Mouse (Mus musculus): Measurements from ENCODE around the gene Mgrn1. TPM values are rescaled to one million over a fixed set of nuclear protein-coding genes. Genes with fewer than 3 reads are reported as not detected.

Mgrn1 gene
- polyA plus RNA-seq, 1 experiment from 2014 or later = 66.9 TPM

DNA sequence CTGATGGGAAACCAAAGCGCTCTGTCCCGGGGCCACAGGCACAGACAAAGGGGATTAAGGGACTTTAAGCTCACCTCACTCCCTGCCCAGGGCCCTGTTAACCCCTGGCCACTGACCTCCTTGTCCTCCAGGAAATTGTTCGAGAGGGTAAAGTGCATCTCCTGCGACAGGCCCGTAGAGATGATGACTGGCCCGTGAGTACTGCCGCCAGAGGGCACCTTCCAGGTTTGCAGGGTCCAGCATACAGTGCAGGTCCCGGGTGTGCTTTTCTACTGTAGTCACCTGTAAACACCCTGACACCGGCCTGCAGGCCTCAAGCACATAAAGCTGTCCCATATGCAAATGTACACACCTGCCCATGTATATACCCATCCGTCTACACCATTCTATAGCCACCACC, 24.7 kb upstream of the Mgrn1 start:
- ATAC-seq (ENCODE audit: low FRiP score) (no peak), DNase-seq (ENCODE audit: low spot score, missing footprints) (peak; percentile 73)
- Histone ChIP-seq H3K9me3 (ENCODE audit: control insufficient read depth, low read length) (no peaks in the 10 kb centered on the region), H3K4me2 (no peak overlapping the region), H3K4me3 (ENCODE audit: low read depth, low read length) (no peak overlapping the region), H3K27ac (ENCODE audit: low read depth, low read length) (no peak overlapping the region), H3K4me1 (ENCODE audit: control insufficient read depth, insufficient read depth, low read length) (no peaks in the 10 kb centered on the region), H3K27me3 (ENCODE audit: control insufficient read depth, insufficient read depth, low read length) (no peaks in the 10 kb centered on the region), H3K9ac (ENCODE audit: low read length) (no peak overlapping the region), H3K36me3 (ENCODE audit: control insufficient read depth, insufficient read depth, low read length) (no peaks in the 10 kb centered on the region)
- WGBS = 52% methylated on average over 10 of the region's 10 CpGs

- no peaks in the 10 kb centered on the region for H3K4me1 ChIP-seq (ENCODE audit: control insufficient read depth, insufficient read depth, low read length)
- no peak overlapping the region for H3K27ac ChIP-seq (ENCODE audit: low read depth, low read length)
- H3K9ac ChIP-seq (ENCODE audit: low read length) = no peak overlapping the region
- no peaks in the 10 kb centered on the region for H3K27me3 ChIP-seq (ENCODE audit: control insufficient read depth, insufficient read depth, low read length)
- DNase-seq (ENCODE audit: low spot score, missing footprints) = peak; percentile 81
- no peaks in the 10 kb centered on the region for H3K36me3 ChIP-seq (ENCODE audit: control insufficient read depth, insufficient read depth, low read length)
- 57% methylated on average over 9 of the region's 9 CpGs for whole genome bisulfite sequencing
- ATAC-seq (ENCODE audit: low FRiP score) = 0 out of 2 replicates have a peak, but pooled peaks have one; percentile 58
- H3K4me2 ChIP-seq = no peak overlapping the region
- H3K4me3 ChIP-seq (ENCODE audit: low read depth, low read length) = no peak overlapping the region
- H3K9me3 ChIP-seq (ENCODE audit: control insufficient read depth, low read length) = no peaks in the 10 kb centered on the region
Measured at GRCm38 (mm10) chr16:4862863-4863483, 23.1 kb upstream of the Mgrn1 start.

DNA sequence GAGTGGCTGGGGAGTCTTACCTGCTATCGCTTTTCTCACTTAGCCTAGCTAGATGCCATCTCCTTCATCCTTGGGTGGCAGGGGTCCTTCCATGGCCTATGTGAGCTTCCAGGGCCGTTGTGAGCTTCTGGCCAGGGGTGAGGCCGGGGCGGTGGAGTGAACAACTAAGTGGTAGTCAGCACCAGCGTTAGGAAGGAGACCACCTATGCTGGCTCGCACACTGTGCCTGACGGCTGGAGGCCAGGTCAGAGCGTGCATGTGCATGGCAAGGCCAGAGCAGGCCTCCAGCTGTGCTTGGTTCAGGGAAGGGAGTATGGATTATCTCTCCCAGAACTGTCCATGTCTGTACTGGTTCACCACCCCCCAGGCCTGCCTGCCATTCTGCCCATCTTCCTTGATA, 22.3 kb upstream of the Mgrn1 start:
- H3K4me3 ChIP-seq (ENCODE audit: low read depth, low read length) = no peak overlapping the region
- no peaks in the 10 kb centered on the region for H3K27me3 ChIP-seq (ENCODE audit: control insufficient read depth, insufficient read depth, low read length)
- no peak overlapping the region for H3K4me2 ChIP-seq
- H3K9ac ChIP-seq (ENCODE audit: low read length) = no peak overlapping the region
- H3K4me1 ChIP-seq (ENCODE audit: control insufficient read depth, insufficient read depth, low read length) = no peaks in the 10 kb centered on the region
- peak; percentile 39 for DNase-seq (ENCODE audit: low spot score, missing footprints)
- H3K36me3 ChIP-seq (ENCODE audit: control insufficient read depth, insufficient read depth, low read length) = no peaks in the 10 kb centered on the region
- no peak for ATAC-seq (ENCODE audit: low FRiP score)
- H3K27ac ChIP-seq (ENCODE audit: low read depth, low read length) = no peak overlapping the region
- WGBS = 80% methylated on average over 8 of the region's 8 CpGs
- H3K9me3 ChIP-seq (ENCODE audit: control insufficient read depth, low read length) = no peaks in the 10 kb centered on the region

DNA sequence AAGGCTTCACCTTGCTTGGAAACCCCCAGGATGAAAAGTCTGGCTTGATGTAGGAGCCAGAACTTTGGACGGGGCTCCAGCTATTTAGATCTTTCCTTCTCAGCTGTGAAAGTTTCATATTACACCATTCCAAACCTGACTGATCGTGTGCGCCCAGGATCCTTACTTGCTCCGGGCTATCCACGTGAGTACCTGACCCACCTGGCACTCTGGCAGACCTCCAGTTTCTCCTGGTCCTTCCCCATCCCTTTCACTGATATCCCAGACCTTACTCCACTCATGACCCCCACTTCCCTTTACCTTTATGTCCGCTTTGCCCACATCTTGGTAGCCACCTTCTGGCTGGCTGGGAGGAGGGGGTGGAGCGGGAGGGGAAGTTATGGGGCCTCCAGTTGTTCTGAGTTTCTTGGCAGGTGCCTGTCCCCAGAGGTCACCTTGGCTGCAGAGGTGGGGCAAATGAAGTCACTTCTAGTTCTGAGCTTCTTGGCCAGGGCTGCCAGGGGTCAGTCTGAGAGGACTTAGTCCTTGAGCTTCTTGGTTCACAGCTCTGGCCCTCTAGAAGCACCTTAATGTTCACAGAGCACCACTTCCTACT, 19.9 kb upstream of the Mgrn1 start:
- Histone ChIP-seq H3K9ac (ENCODE audit: low read length) (no peak overlapping the region), H3K27ac (ENCODE audit: low read depth, low read length) (no peak overlapping the region), H3K27me3 (ENCODE audit: control insufficient read depth, insufficient read depth, low read length) (no peaks in the 10 kb centered on the region), H3K4me2 (no peak overlapping the region), H3K4me1 (ENCODE audit: control insufficient read depth, insufficient read depth, low read length) (no peaks in the 10 kb centered on the region), H3K9me3 (ENCODE audit: control insufficient read depth, low read length) (no peaks in the 10 kb centered on the region), H3K36me3 (ENCODE audit: control insufficient read depth, insufficient read depth, low read length) (no peaks in the 10 kb centered on the region), H3K4me3 (ENCODE audit: low read depth, low read length) (no peak overlapping the region)
- 80% methylated on average over 7 of the region's 7 CpGs for WGBS
- ATAC-seq (ENCODE audit: low FRiP score) (no peak), DNase-seq (ENCODE audit: low spot score, missing footprints) (peak; percentile 17)

- H3K4me1 ChIP-seq (ENCODE audit: control insufficient read depth, insufficient read depth, low read length) = no peaks in the 10 kb centered on the region
- no peaks in the 10 kb centered on the region for H3K36me3 ChIP-seq (ENCODE audit: control insufficient read depth, insufficient read depth, low read length)
- H3K4me3 ChIP-seq (ENCODE audit: low read depth, low read length) = no peak overlapping the region
- H3K9ac ChIP-seq (ENCODE audit: low read length) = no peak overlapping the region
- ATAC-seq (ENCODE audit: low FRiP score) = no peak
- WGBS = 90% methylated on average over 5 of the region's 5 CpGs
- DNase-seq (ENCODE audit: low spot score, missing footprints) = peak; percentile 53
- no peaks in the 10 kb centered on the region for H3K27me3 ChIP-seq (ENCODE audit: control insufficient read depth, insufficient read depth, low read length)
- H3K27ac ChIP-seq (ENCODE audit: low read depth, low read length) = no peak overlapping the region
- no peaks in the 10 kb centered on the region for H3K9me3 ChIP-seq (ENCODE audit: control insufficient read depth, low read length)
- H3K4me2 ChIP-seq = no peak overlapping the region
Measured at GRCm38 (mm10) chr16:4870490-4870889, 15.6 kb upstream of the Mgrn1 start.

- 83% methylated on average over 2 of the region's 2 CpGs for WGBS
- no peak overlapping the region for H3K27ac ChIP-seq (ENCODE audit: low read depth, low read length)
- peak; percentile 68 for DNase-seq (ENCODE audit: low spot score, missing footprints)
- H3K9me3 ChIP-seq (ENCODE audit: control insufficient read depth, low read length) = no peaks in the 10 kb centered on the region
- ATAC-seq (ENCODE audit: low FRiP score) = no peak
- H3K4me1 ChIP-seq (ENCODE audit: control insufficient read depth, insufficient read depth, low read length) = no peaks in the 10 kb centered on the region
- H3K36me3 ChIP-seq (ENCODE audit: control insufficient read depth, insufficient read depth, low read length) = no peaks in the 10 kb centered on the region
- no peak overlapping the region for H3K9ac ChIP-seq (ENCODE audit: low read length)
- no peak overlapping the region for H3K4me2 ChIP-seq
- no peaks in the 10 kb centered on the region for H3K27me3 ChIP-seq (ENCODE audit: control insufficient read depth, insufficient read depth, low read length)
- H3K4me3 ChIP-seq (ENCODE audit: low read depth, low read length) = no peak overlapping the region
Measured at GRCm38 (mm10) chr16:4871926-4872325, 14.1 kb upstream of the Mgrn1 start.

- WGBS = 92% methylated on average over 23 of the region's 23 CpGs
- H3K4me2 ChIP-seq = no peak overlapping the region
- ATAC-seq (ENCODE audit: low FRiP score) = no peak
- peak; percentile 73 for DNase-seq (ENCODE audit: low spot score, missing footprints)
- no peaks in the 10 kb centered on the region for H3K9me3 ChIP-seq (ENCODE audit: control insufficient read depth, low read length)
- H3K36me3 ChIP-seq (ENCODE audit: control insufficient read depth, insufficient read depth, low read length) = no peaks in the 10 kb centered on the region
- H3K4me3 ChIP-seq (ENCODE audit: low read depth, low read length) = no peak overlapping the region
- H3K9ac ChIP-seq (ENCODE audit: low read length) = no peak overlapping the region
- H3K27me3 ChIP-seq (ENCODE audit: control insufficient read depth, insufficient read depth, low read length) = no peaks in the 10 kb centered on the region
- H3K4me1 ChIP-seq (ENCODE audit: control insufficient read depth, insufficient read depth, low read length) = peaks cover 12% of the 10 kb centered on the region
- no peak overlapping the region for H3K27ac ChIP-seq (ENCODE audit: low read depth, low read length)
Measured at GRCm38 (mm10) chr16:4875198-4876032, 10.6 kb upstream of the Mgrn1 start.

DNA sequence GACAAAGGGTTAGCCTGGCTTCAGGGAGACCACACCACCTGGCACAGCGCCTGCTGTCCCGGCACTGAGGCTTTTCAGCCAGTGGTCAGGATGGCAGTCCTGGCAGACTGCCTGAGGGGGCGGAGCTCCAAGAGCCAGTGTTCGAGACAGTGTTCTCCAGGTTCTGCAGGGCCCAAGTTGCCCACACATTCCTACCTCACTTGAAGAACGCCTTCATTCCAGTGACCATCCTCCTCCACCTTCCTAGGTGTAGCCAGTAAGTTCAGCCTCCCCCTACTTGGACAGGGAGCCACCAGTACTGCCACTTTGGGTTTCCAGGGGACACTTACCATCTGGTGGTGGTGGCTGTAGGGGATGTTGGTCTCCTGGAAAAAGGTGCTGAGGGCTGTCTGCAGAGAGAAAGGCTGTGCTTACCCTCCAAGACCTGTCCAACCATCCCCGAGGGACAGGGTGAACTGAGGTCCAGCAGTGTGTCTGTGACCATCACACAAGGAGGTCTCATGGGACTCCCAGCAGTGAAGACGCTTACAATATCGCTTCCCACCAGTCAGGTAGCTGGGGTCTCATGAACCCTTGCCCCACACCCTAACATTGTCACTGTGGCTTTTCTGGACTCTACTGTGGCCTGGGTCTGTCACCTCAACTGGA, 9.9 kb upstream of the Mgrn1 start:
- 90% methylated on average over 8 of the region's 8 CpGs for WGBS
- Histone ChIP-seq H3K27me3 (ENCODE audit: control insufficient read depth, insufficient read depth, low read length) (no peaks in the 10 kb centered on the region), H3K36me3 (ENCODE audit: control insufficient read depth, insufficient read depth, low read length) (no peaks in the 10 kb centered on the region), H3K4me1 (ENCODE audit: control insufficient read depth, insufficient read depth, low read length) (peaks cover 15% of the 10 kb centered on the region), H3K27ac (ENCODE audit: low read depth, low read length) (no peak overlapping the region), H3K4me2 (no peak overlapping the region), H3K4me3 (ENCODE audit: low read depth, low read length) (no peak overlapping the region), H3K9ac (ENCODE audit: low read length) (no peak overlapping the region), H3K9me3 (ENCODE audit: control insufficient read depth, low read length) (no peaks in the 10 kb centered on the region)
- DNase-seq (ENCODE audit: low spot score, missing footprints) (peak; percentile 41), ATAC-seq (ENCODE audit: low FRiP score) (no peak)

GRCm38 (mm10) chr16:4877195-4877594, 8.9 kb upstream of the Mgrn1 start:
- Histone ChIP-seq H3K4me2 (no peak overlapping the region), H3K4me1 (ENCODE audit: control insufficient read depth, insufficient read depth, low read length) (peaks cover 21% of the 10 kb centered on the region), H3K27me3 (ENCODE audit: control insufficient read depth, insufficient read depth, low read length) (no peaks in the 10 kb centered on the region), H3K27ac (ENCODE audit: low read depth, low read length) (no peak overlapping the region), H3K9ac (ENCODE audit: low read length) (no peak overlapping the region), H3K4me3 (ENCODE audit: low read depth, low read length) (no peak overlapping the region), H3K36me3 (ENCODE audit: control insufficient read depth, insufficient read depth, low read length) (no peaks in the 10 kb centered on the region), H3K9me3 (ENCODE audit: control insufficient read depth, low read length) (no peaks in the 10 kb centered on the region)
- DNase-seq (ENCODE audit: low spot score, missing footprints) (no peak), ATAC-seq (ENCODE audit: low FRiP score) (no peak)
- WGBS = 89% methylated on average over 4 of the region's 4 CpGs
